13 mouse cellular contexts compared by ENCODE assay signal in genomic region chr7:73729913-73730312, GRCm38 (mm10). TPM values are rescaled to one million over a fixed set of nuclear protein-coding genes. Genes with fewer than 3 reads are reported as not detected.
DNase-seq lines count a peak whose midpoint lies in the region; ATAC-seq and TF ChIP-seq lines count a peak whose summit lies in the region.
"Had no signal": no experiment of that assay in that cellular context is flagged by ENCODE, and none has a peak within 500 bp of the region (broad histone marks: within the 10 kb centered on the region; RNA-seq: fewer than 3 reads in every experiment).

No protein-coding gene starts in this region.

- H3K27ac ChIP-seq in heart, embryonic 13.5 days (replicated peaks): peak overlapping the region; percentile 28; the same call in 1 of the 2 replicates
- no peak overlapping the region for H3K27ac ChIP-seq in heart, embryonic 10.5 days
- no peak overlapping the region for H3K27ac ChIP-seq in limb, embryonic 13.5 days
- H3K27ac ChIP-seq in limb, embryonic 10.5 days: no peak overlapping the region
- H3K27ac ChIP-seq: embryonic facial prominence, embryonic 12.5 days had no signal

- H3K27me3 ChIP-seq in heart, embryonic 13.5 days (replicated peaks): peaks cover 20% of the 10 kb centered on the region; the same call in 1 of the 2 replicates
- no peaks in the 10 kb centered on the region for H3K27me3 ChIP-seq in heart, embryonic 10.5 days (ENCODE audit: insufficient read depth, poor library complexity, severe bottlenecking)
- no peaks in the 10 kb centered on the region for H3K27me3 ChIP-seq in limb, embryonic 13.5 days
- no peaks in the 10 kb centered on the region for H3K27me3 ChIP-seq in limb, embryonic 10.5 days (ENCODE audit: low read depth, poor library complexity, severe bottlenecking)
- H3K27me3 ChIP-seq: embryonic facial prominence, embryonic 12.5 days had no signal

- no peak overlapping the region for H3K9ac ChIP-seq in heart, embryonic 13.5 days
- H3K9ac ChIP-seq in limb, embryonic 13.5 days: no peak overlapping the region
- H3K9ac ChIP-seq: embryonic facial prominence, embryonic 12.5 days had no signal

- DNase-seq in heart, embryonic 10.5 days (ENCODE audit: low spot score): no peak
- no peak for DNase-seq in limb, embryonic 10.5 days (ENCODE audit: low spot score)
- peak; percentile 59 for DNase-seq in R1 (ENCODE audit: low read depth, low spot score)
- peak; percentile 71 for DNase-seq in brain, embryonic 14.5 days (ENCODE audit: low read depth)
- DNase-seq: cerebellum, adult 18-20 months; lung, adult 2 months; right cerebral cortex, adult 18-20 months; thymus, postnatal 25 days had no signal

- H3K4me2 ChIP-seq in heart, embryonic 13.5 days: no peak overlapping the region
- no peak overlapping the region for H3K4me2 ChIP-seq in limb, embryonic 13.5 days (replicated peaks)
- H3K4me2 ChIP-seq: embryonic facial prominence, embryonic 12.5 days had no signal

- no peak overlapping the region for H3K4me3 ChIP-seq in heart, embryonic 13.5 days
- no peak overlapping the region for H3K4me3 ChIP-seq in heart, embryonic 10.5 days
- H3K4me3 ChIP-seq in limb, embryonic 13.5 days: no peak overlapping the region
- no peak overlapping the region for H3K4me3 ChIP-seq in limb, embryonic 10.5 days
- H3K4me3 ChIP-seq: embryonic facial prominence, embryonic 12.5 days; myocyte had no signal

- no peak for TF ChIP-seq POLR2A in brain, embryonic 14.5 days (IDR thresholded peaks at IDR 0.05; ENCODE audit: borderline replicate concordance, extremely low read depth, insufficient read depth, insufficient read length, poor library complexity, severe bottlenecking)

- no peak for TF ChIP-seq CTCF in brain, embryonic 14.5 days (IDR thresholded peaks at IDR 0.05; ENCODE audit: borderline replicate concordance, extremely low read depth, insufficient read depth, insufficient read length)

- H3K4me1 ChIP-seq in heart, embryonic 13.5 days: peaks cover 13% of the 10 kb centered on the region
- H3K4me1 ChIP-seq in heart, embryonic 10.5 days: peaks cover 9% of the 10 kb centered on the region
- H3K4me1 ChIP-seq in limb, embryonic 13.5 days: no peaks in the 10 kb centered on the region
- H3K4me1 ChIP-seq in limb, embryonic 10.5 days: peaks cover 4% of the 10 kb centered on the region; the same call in 1 of the 2 replicates

- H3K36me3 ChIP-seq in heart, embryonic 13.5 days: no peaks in the 10 kb centered on the region
- no peaks in the 10 kb centered on the region for H3K36me3 ChIP-seq in heart, embryonic 10.5 days
- H3K36me3 ChIP-seq in limb, embryonic 13.5 days: no peaks in the 10 kb centered on the region
- H3K36me3 ChIP-seq in limb, embryonic 10.5 days: no peaks in the 10 kb centered on the region
- H3K36me3 ChIP-seq: embryonic facial prominence, embryonic 12.5 days had no signal

- WGBS in heart, embryonic 13.5 days: 31% methylated on average over 7 of the region's 7 CpGs
- 48% methylated on average over 7 of the region's 7 CpGs for WGBS in heart, embryonic 10.5 days
- WGBS in limb, embryonic 13.5 days: 42% methylated on average over 7 of the region's 7 CpGs
- 74% methylated on average over 7 of the region's 7 CpGs for WGBS in limb, embryonic 10.5 days

- no peak for ATAC-seq in heart, embryonic 13.5 days (ENCODE audit: extremely low read depth, insufficient number of reproducible peaks, low FRiP score, low TSS enrichment)
- ATAC-seq in limb, embryonic 13.5 days (ENCODE audit: low FRiP score, low read depth): peak; percentile 44; the same call in 1 of the 2 replicates
- no peak for ATAC-seq in monocyte, adult 5-6 weeks (replicated peaks; ENCODE audit: insufficient number of reproducible peaks, low FRiP score, low TSS enrichment, poor library complexity, severe bottlenecking)

- H3K9me3 ChIP-seq in heart, embryonic 13.5 days: peaks cover 9% of the 10 kb centered on the region
- 0 out of 2 replicates have a peak, but pooled peaks cover 4% of the 10 kb centered on the region for H3K9me3 ChIP-seq in heart, embryonic 10.5 days
- H3K9me3 ChIP-seq in limb, embryonic 13.5 days: peaks cover 7% of the 10 kb centered on the region; the same call in 1 of the 2 replicates
- no peaks in the 10 kb centered on the region for H3K9me3 ChIP-seq in limb, embryonic 10.5 days (replicated peaks)

RNA-seq across cellular contexts. Expression of gene Fam174b, which starts 10.2 kb away (rescaled TPM):
- 49.8 and 50.1 TPM in 2 replicates for polyA plus RNA-seq in heart, embryonic 13.5 days (2015; fragmentation: Nextera tagmentation; extraction: Ambion mirVana)
- 21.0 and 24.1 TPM in 2 replicates for polyA plus RNA-seq in heart, embryonic 10.5 days (2016; fragmentation: Nextera tagmentation; extraction: Ambion mirVana)
- 37.4 TPM in 2 replicates for polyA plus RNA-seq in limb, embryonic 13.5 days (2015; fragmentation: Nextera tagmentation; extraction: Ambion mirVana)
- polyA plus RNA-seq in limb, embryonic 10.5 days (2016; fragmentation: Nextera tagmentation; extraction: Ambion mirVana): 12.8 and 20.0 TPM in 2 replicates
- polyA plus RNA-seq in brain, embryonic 14.5 days (2012; rRNA removed): 15.5 and 23.7 TPM in 2 replicates
- 5.6 to 8.8 TPM (median 8.5 TPM) in 3 replicates for total RNA-seq in monocyte, adult 5-6 weeks (2017)
- polyA plus RNA-seq: myocyte had no signal

Comparison
In these comparisons a context has a peak if more than half of its experiments do, and no peak if none do; other contexts are left out.
1. DNase-seq: peak in R1 (single experiment) and brain, embryonic 14.5 days (single experiment); none in heart, embryonic 10.5 days (single experiment) and limb, embryonic 10.5 days (single experiment).